Mouse (Mus musculus) splenic B cell, adult 2 months (primary cell): ENCODE measurements around the gene Dmwd.

Experiments used
- DNase-seq: peaks from one replicate; pipeline ENCODE4 v3.0.0-alpha.2; 2011; ENCODE audit warnings: low read depth, low spot score
- H3K27me3 ChIP-seq: 2 replicates; pipeline ENCODE4 v1.6.1; 2012; ENCODE audit warnings: mild to moderate bottlenecking, low read length, moderate library complexity, mixed read lengths; ENCODE audit not compliant: control insufficient read depth, poor library complexity, insufficient read depth, severe bottlenecking
- H3K36me3 ChIP-seq: 2 replicates; pipeline ENCODE4 v1.6.1; 2012; ENCODE audit warnings: mild to moderate bottlenecking, low read length, moderate library complexity, mixed read lengths; ENCODE audit not compliant: control insufficient read depth, poor library complexity, insufficient read depth, severe bottlenecking

Gene Dmwd

GRCm38 (mm10) chr7:19083096-19083495 lies 7.1 kb downstream of the Dmwd start:
- DNase-seq: no peak
- Histone ChIP-seq H3K36me3 (no peaks in the 10 kb centered on the region), H3K27me3 (no peaks in the 10 kb centered on the region)

- H3K27me3 ChIP-seq: no peaks in the 10 kb centered on the region; the same call in 1 of the 2 replicates
- no peak for DNase-seq
Measured at GRCm38 (mm10) chr7:19083701-19084100, 7.7 kb downstream of the Dmwd start, which contains the start of gene Dmpk. Gene Dmpk (plus strand): TSS chr7:19083849.

GRCm38 (mm10) chr7:19084277-19084771 lies 8.3 kb downstream of the Dmwd start:
- Histone ChIP-seq H3K36me3 (no peaks in the 10 kb centered on the region), H3K27me3 (no peaks in the 10 kb centered on the region; the same call in 1 of the 2 replicates)
- DNase-seq: peak; percentile 90

More at GRCm38 (mm10) chr7:19083701-19084100, 7.7 kb downstream of the Dmwd start, which contains the start of gene Dmpk:
- no peaks in the 10 kb centered on the region for H3K36me3 ChIP-seq

- Histone ChIP-seq H3K36me3 (no peaks in the 10 kb centered on the region), H3K27me3 (no peaks in the 10 kb centered on the region; the same call in 1 of the 2 replicates)
- DNase-seq: no peak
Measured at GRCm38 (mm10) chr7:19084921-19085473, 9.0 kb downstream of the Dmwd start.

- Histone ChIP-seq H3K27me3 (no peaks in the 10 kb centered on the region; the same call in 1 of the 2 replicates), H3K36me3 (no peaks in the 10 kb centered on the region)
- DNase-seq: no peak
Measured at GRCm38 (mm10) chr7:19085495-19085894, 9.5 kb downstream of the Dmwd start.

GRCm38 (mm10) chr7:19086042-19086441 lies 10.0 kb downstream of the Dmwd start:
- Histone ChIP-seq H3K27me3 (no peaks in the 10 kb centered on the region; the same call in 1 of the 2 replicates), H3K36me3 (no peaks in the 10 kb centered on the region)
- peak; percentile 91 for DNase-seq

GRCm38 (mm10) chr7:19086760-19087159 lies 10.7 kb downstream of the Dmwd start:
- Histone ChIP-seq H3K36me3 (no peaks in the 10 kb centered on the region), H3K27me3 (no peaks in the 10 kb centered on the region; the same call in 1 of the 2 replicates)
- no peak for DNase-seq

GRCm38 (mm10) chr7:19088813-19089212 lies 12.8 kb downstream of the Dmwd start:
- Histone ChIP-seq H3K36me3 (no peaks in the 10 kb centered on the region), H3K27me3 (no peaks in the 10 kb centered on the region; the same call in 1 of the 2 replicates)
- DNase-seq: peak; percentile 87

GRCm38 (mm10) chr7:19091913-19092312 lies 15.9 kb downstream of the Dmwd start:
- Histone ChIP-seq H3K36me3 (no peaks in the 10 kb centered on the region), H3K27me3 (peaks cover 1% of the 10 kb centered on the region)
- no peak for DNase-seq

- peak; percentile 38 for DNase-seq
- H3K36me3 ChIP-seq: no peaks in the 10 kb centered on the region
Measured at GRCm38 (mm10) chr7:19092381-19093173, 16.6 kb downstream of the Dmwd start.

GRCm38 (mm10) chr7:19093174-19093521 lies 17.1 kb downstream of the Dmwd start:
- no peaks in the 10 kb centered on the region for H3K36me3 ChIP-seq
- peaks cover 1% of the 10 kb centered on the region for H3K27me3 ChIP-seq
- peak; percentile 91 for DNase-seq

More at GRCm38 (mm10) chr7:19092381-19093173, 16.6 kb downstream of the Dmwd start:
- H3K27me3 ChIP-seq: peaks cover 1% of the 10 kb centered on the region

- Histone ChIP-seq H3K27me3 (peaks cover 1% of the 10 kb centered on the region), H3K36me3 (no peaks in the 10 kb centered on the region)
- peak; percentile 82 for DNase-seq
Measured at GRCm38 (mm10) chr7:19093537-19094385, 17.7 kb downstream of the Dmwd start.

GRCm38 (mm10) chr7:19094471-19094825 lies 18.4 kb downstream of the Dmwd start, which contains the start of gene Six5:
Gene Six5 (plus strand): TSS chr7:19094594.
- H3K36me3 ChIP-seq: no peaks in the 10 kb centered on the region
- peak; percentile 51 for DNase-seq
- H3K27me3 ChIP-seq: peaks cover 1% of the 10 kb centered on the region; the same call in 1 of the 2 replicates
